Mouse (Mus musculus) skeletal muscle tissue, adult 2 months (tissue): ENCODE data around the gene Ackr3.
A peak's percentile ranks its signal among the peaks of the same experiment; 100 is the strongest.

Experiments
- DNase-seq: peaks from one replicate; pipeline ENCODE4 v3.0.0-alpha.2; 2012; ENCODE audit warnings: low read depth, low spot score

Ackr3 gene

GRCm38 (mm10) chr1:90203783-90204690, at the start of gene Ackr3:
Gene Ackr3 (plus strand): TSS chr1:90203980.
- DNase-seq = peak; percentile 90

DNA sequence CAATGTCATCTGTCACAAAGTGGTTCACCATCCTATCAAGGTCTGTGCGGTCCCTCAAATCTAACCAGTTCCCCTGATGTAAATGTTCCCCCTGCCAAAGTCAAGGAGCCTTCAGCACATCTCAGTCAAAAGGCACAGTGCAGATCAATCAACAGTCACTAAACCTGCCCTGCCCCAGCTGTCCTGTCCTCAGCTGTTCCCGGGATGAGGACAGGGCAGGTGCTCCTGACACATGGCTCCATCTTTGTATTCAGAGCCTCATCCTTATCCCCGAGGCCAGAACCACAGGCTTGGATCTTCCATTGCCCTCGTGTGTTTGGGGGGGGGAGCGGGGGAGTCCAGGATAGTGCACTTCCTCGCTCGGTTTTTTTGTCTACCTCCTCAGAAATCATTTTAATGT, 47.2 kb upstream of the Ackr3 start:
- DNase-seq = no peak

DNA sequence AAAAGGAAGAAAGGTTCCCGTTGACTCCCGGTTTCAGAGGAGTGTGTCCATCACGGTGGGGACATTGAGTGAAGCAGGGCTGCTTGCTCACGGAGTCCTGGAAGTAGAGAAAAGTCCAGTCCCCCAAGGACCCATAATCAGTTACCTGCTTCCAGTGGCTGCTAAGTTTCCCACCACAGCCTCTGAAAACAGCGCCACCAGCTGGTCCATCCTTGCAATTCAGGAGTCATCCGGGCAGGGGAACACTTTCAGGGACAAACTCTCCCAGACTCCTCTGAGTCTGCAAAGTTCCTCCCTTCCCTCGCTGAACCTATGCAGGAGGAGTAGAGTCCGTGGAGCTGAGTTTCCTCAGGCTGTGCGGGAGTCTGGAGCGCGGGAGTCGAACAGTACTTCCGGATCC, 43.9 kb upstream of the Ackr3 start:
- DNase-seq = no peak

GRCm38 (mm10) chr1:90161623-90162022, 42.2 kb upstream of the Ackr3 start:
- DNase-seq = no peak

DNA sequence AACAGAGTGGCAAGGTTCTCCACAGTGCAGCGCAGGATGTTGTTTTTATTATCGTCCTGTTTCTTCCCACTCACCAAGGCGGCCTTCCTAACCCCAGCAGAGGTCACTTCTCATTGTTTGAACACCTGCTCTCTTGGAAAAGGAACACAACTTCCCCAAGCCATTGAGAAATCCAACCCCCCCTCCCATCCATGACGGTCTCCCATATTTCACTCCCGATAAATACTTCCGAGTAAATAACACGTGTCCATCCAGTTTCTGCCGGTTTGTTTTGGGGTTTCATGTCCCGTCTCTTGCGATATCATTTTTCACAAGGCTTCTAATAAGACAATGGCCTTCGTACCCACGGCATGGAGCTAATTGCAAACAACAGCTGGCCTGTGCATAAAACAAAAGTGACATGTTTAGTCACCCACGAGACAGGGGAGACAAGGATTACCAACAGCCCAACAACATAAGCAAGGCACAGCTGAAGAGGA, 41.4 kb upstream of the Ackr3 start:
- DNase-seq = no peak

GRCm38 (mm10) chr1:90163161-90163560, 40.6 kb upstream of the Ackr3 start:
- no peak for DNase-seq

GRCm38 (mm10) chr1:90164319-90164718, 39.5 kb upstream of the Ackr3 start:
- DNase-seq = no peak

GRCm38 (mm10) chr1:90174338-90174737, 29.4 kb upstream of the Ackr3 start:
- DNase-seq = no peak

- DNase-seq = peak; percentile 44
Measured at GRCm38 (mm10) chr1:90176223-90176622, 27.6 kb upstream of the Ackr3 start.

DNA sequence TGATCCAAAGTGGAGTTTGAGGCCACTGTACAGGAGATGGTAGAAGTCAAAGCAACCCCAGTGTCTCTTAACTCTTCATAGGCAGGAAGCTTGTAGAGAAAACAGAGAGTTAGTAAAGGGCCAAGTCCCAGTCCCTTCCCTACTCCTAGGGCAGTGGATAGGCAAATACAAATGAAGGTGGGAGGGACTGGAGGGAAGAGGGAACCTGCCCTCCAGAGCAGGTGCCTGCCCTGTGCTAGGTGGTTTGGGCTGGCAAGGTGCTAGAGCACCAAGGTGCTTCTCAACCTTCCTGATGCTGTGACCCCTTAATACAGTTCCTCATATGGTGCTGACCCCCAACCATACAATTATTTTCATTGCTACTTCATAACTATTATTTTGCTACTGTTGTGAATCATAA, 26.2 kb upstream of the Ackr3 start:
- no peak for DNase-seq

GRCm38 (mm10) chr1:90177978-90178377, 25.8 kb upstream of the Ackr3 start:
- no peak for DNase-seq

DNA sequence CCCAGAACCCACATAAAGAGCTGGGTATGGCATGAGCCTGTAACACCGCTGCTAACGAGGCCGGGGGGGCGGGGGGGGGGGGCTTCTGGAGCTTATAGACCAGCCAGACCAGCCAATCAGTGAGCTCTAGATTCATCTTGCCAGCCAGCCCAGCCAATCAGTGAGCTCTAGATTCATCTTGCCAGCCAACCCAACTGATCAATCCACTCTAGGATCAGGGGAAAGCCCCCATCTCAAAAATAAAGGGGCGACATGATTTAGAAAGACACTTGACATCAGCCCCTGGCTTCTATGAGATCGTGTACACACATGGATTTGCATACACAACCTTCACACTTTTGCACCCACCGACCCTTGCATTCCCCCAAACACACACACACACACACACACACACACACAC, 23.3 kb upstream of the Ackr3 start:
- DNase-seq = no peak

- no peak for DNase-seq
Measured at GRCm38 (mm10) chr1:90180966-90181699, 22.6 kb upstream of the Ackr3 start.

DNA sequence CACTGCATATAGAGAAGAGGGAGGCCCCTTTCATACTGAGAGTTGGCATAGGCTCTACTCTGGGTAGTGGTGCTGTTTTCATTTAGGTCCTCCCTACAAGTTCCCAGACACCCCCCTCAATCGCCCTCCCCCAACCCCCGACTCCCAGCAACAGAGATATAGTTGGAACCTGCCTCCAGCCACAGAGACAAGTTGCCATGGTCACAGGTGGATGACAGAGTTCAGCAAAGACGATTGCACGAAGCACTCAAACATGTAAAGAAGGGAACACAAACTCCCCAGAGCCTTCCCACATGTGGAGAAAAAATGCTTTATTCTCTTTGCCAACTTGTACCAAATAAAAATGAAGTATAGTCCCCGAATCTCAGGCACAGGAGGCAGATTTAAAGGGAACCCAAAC, 21.3 kb upstream of the Ackr3 start:
- DNase-seq = no peak

DNA sequence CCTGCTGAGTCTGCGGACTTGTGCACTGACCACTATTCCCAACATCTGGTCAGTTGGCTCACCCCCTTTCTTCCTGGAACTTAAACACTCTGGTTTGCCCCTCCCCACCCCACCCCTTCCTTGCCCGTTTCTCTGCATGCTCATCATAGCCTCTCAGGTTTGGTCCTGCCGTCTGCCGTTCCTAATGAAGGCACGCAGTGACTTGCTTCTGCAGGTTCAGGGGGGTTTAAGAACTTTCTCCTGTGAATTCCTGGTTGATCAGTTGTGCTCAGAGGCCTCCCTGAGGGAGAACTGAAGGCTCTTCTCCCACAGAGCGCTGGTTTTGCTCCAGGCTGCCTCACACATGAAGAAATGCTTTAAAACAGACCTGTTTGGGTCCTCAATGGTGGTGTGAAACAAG, 20.2 kb upstream of the Ackr3 start:
- no peak for DNase-seq

GRCm38 (mm10) chr1:90186173-90186572, 17.6 kb upstream of the Ackr3 start:
- DNase-seq = no peak

DNA sequence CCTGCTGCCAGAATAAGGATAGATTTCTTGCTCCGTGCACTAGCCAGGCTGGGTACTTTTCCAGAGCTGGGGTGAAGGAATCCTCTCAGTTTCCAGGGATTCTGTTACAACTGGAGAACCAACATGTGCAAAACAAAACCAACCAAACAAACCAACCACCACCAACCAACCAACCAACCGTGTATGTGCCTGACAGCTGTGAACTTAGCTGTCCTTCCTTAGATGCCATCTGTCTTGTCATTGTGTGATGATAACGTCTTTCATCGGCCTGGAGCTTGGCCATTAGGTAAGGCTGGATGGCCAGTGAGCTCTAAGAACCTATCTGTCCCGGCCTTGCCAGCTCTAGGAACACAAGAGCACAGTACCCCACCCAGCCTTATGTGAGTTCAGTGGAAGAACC, 16.9 kb upstream of the Ackr3 start:
- no peak for DNase-seq

- DNase-seq = no peak
Measured at GRCm38 (mm10) chr1:90189046-90189445, 14.7 kb upstream of the Ackr3 start.

GRCm38 (mm10) chr1:90201246-90201645, 2.5 kb upstream of the Ackr3 start:
- DNase-seq = no peak

- DNase-seq = no peak
Measured at GRCm38 (mm10) chr1:90201655-90202054, 2.1 kb upstream of the Ackr3 start.

- DNase-seq = peak; percentile 69
Measured at GRCm38 (mm10) chr1:90202207-90202978, 1.4 kb upstream of the Ackr3 start.

DNA sequence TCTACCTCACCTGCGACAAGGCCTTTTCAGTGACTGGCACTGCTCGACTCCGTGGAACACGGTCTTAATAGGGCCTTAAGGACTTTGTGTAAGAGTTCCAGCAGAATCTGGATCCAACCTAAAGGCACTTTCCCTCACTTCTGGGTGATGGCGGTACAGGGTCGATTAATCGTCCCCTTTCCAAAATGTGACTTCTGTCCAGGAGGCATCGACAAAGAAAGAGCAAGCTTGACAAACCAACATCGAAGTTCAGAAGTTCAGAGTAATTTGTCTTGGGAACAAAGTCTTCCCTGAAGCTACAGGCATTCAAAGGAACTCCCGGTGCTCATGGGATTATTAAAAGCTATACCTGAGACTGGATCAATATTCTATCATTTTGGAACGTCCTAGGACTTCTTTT, 439 bp upstream of the Ackr3 start:
- DNase-seq = no peak
